25 mouse cellular contexts compared by ENCODE assay signal in the genomic region with DNA sequence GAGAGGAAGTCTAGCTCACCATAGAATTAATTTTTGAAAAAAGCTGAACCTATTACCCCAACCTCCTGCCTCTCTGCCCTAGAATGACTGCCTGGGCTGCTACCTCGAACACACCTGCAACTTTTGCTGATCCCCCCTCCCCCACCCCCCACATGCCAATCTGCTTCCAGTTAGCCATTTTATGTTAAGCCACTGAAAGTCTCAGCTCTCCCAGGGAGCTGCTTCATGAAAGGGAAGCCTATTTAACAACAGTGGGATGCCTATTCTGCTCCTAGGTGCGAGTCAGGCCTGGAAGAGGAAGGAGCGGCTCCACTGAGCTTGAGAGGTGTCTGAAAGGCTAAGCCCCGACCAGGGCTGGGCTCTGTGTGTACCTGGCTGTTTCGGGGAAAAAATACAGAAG. TPM values are rescaled to one million over a fixed set of nuclear protein-coding genes. Genes with fewer than 3 reads are reported as not detected.
DNase-seq lines count a peak whose midpoint lies in the region; ATAC-seq and TF ChIP-seq lines count a peak whose summit lies in the region.
"Had no signal": no experiment of that assay in that cellular context is flagged by ENCODE, and none has a peak within 500 bp of the region (broad histone marks: within the 10 kb centered on the region; RNA-seq: fewer than 3 reads in every experiment).

No protein-coding gene starts in this region.

- ATAC-seq in embryonic facial prominence, embryonic 13.5 days (ENCODE audit: insufficient number of reproducible peaks, insufficient read depth, low FRiP score, low TSS enrichment, low read depth): no peak
- peak; percentile 38; the same call in 1 of the 2 replicates for ATAC-seq in limb, embryonic 12.5 days (ENCODE audit: insufficient number of reproducible peaks, insufficient read depth, low FRiP score, low TSS enrichment, low read depth)
- no peak for ATAC-seq in activated CD4-positive, CD25-positive, alpha-beta regulatory T cell, adult 4 months
- ATAC-seq in hindbrain, postnatal 0 days: no peak
- ATAC-seq: CD4-positive, CD25-positive, alpha-beta regulatory T cell, adult 4 months; forebrain, embryonic 16.5 days had no signal

- WGBS in embryonic facial prominence, embryonic 13.5 days: 18% methylated on average over 5 of the region's 5 CpGs
- 14% methylated on average over 5 of the region's 5 CpGs for WGBS in limb, embryonic 12.5 days
- 31% methylated on average over 5 of the region's 5 CpGs for WGBS in hindbrain, embryonic 10.5 days
- WGBS in hindbrain, postnatal 0 days: 33% methylated on average over 5 of the region's 5 CpGs

- 0 out of 2 replicates have a peak overlapping the region, but pooled peaks have one; percentile 21 for H3K9ac ChIP-seq in embryonic facial prominence, embryonic 13.5 days
- H3K9ac ChIP-seq in limb, embryonic 12.5 days (replicated peaks): no peak overlapping the region
- no peak overlapping the region for H3K9ac ChIP-seq in hindbrain, postnatal 0 days (replicated peaks; ENCODE audit: low read length)
- H3K9ac ChIP-seq: forebrain, embryonic 12.5 days; heart, embryonic 13.5 days; hindbrain, embryonic 13.5 days; intestine, embryonic 15.5 days had no signal

- H3K4me3 ChIP-seq in embryonic facial prominence, embryonic 13.5 days: no peak overlapping the region
- no peak overlapping the region for H3K4me3 ChIP-seq in limb, embryonic 12.5 days (replicated peaks)
- H3K4me3 ChIP-seq in hindbrain, embryonic 10.5 days: no peak overlapping the region
- no peak overlapping the region for H3K4me3 ChIP-seq in hindbrain, postnatal 0 days (ENCODE audit: low read length)
- H3K4me3 ChIP-seq: forebrain, embryonic 12.5 days; heart, embryonic 13.5 days; hindbrain, embryonic 13.5 days; intestine, embryonic 15.5 days had no signal

- no peak overlapping the region for H3K27ac ChIP-seq in embryonic facial prominence, embryonic 13.5 days
- H3K27ac ChIP-seq in limb, embryonic 12.5 days: peak overlapping the region; percentile 53; the same call in 1 of the 2 replicates
- H3K27ac ChIP-seq in hindbrain, embryonic 10.5 days: no peak overlapping the region
- no peak overlapping the region for H3K27ac ChIP-seq in hindbrain, postnatal 0 days
- H3K27ac ChIP-seq: forebrain, embryonic 12.5 days; heart, embryonic 13.5 days; hindbrain, embryonic 13.5 days; intestine, embryonic 15.5 days had no signal

- TF ChIP-seq CTCF in hindbrain, postnatal 0 days (IDR thresholded peaks at IDR 0.05; ENCODE audit: low read depth): no peak

- H3K27me3 ChIP-seq in embryonic facial prominence, embryonic 13.5 days: no peaks in the 10 kb centered on the region
- H3K27me3 ChIP-seq in limb, embryonic 12.5 days: no peaks in the 10 kb centered on the region
- H3K27me3 ChIP-seq in hindbrain, embryonic 10.5 days (ENCODE audit: insufficient read depth, poor library complexity, severe bottlenecking): no peaks in the 10 kb centered on the region
- no peaks in the 10 kb centered on the region for H3K27me3 ChIP-seq in hindbrain, postnatal 0 days (ENCODE audit: insufficient read depth, low read length)
- H3K27me3 ChIP-seq: forebrain, embryonic 12.5 days; heart, embryonic 13.5 days; hindbrain, embryonic 13.5 days; intestine, embryonic 15.5 days had no signal

- no peaks in the 10 kb centered on the region for H3K9me3 ChIP-seq in embryonic facial prominence, embryonic 13.5 days
- no peaks in the 10 kb centered on the region for H3K9me3 ChIP-seq in limb, embryonic 12.5 days
- no peaks in the 10 kb centered on the region for H3K9me3 ChIP-seq in hindbrain, embryonic 10.5 days
- H3K9me3 ChIP-seq in hindbrain, postnatal 0 days (ENCODE audit: low read length): no peaks in the 10 kb centered on the region
- H3K9me3 ChIP-seq: forebrain, embryonic 12.5 days; heart, embryonic 13.5 days; hindbrain, embryonic 13.5 days; intestine, embryonic 15.5 days had no signal

- 0 out of 2 replicates have a peak, but pooled peaks cover 5% of the 10 kb centered on the region for H3K4me1 ChIP-seq in embryonic facial prominence, embryonic 13.5 days
- H3K4me1 ChIP-seq in limb, embryonic 12.5 days (replicated peaks): peaks cover 15% of the 10 kb centered on the region
- no peaks in the 10 kb centered on the region for H3K4me1 ChIP-seq in hindbrain, embryonic 10.5 days (replicated peaks)
- H3K4me1 ChIP-seq in hindbrain, postnatal 0 days (ENCODE audit: insufficient read depth, low read length): peaks cover under 1% of the 10 kb centered on the region; the same call in 1 of the 2 replicates
- H3K4me1 ChIP-seq: forebrain, embryonic 12.5 days; heart, embryonic 13.5 days; hindbrain, embryonic 13.5 days; intestine, embryonic 15.5 days had no signal

- peak; percentile 54 for DNase-seq in ZHBTc4 (ENCODE audit: low read depth, low spot score)
- no peak for DNase-seq in urinary bladder, postnatal 36 days (ENCODE audit: low spot score in 2 of 2)
- DNase-seq in hindbrain, embryonic 10.5 days (ENCODE audit: low spot score): no peak
- no peak for DNase-seq in hindbrain, postnatal 0 days (ENCODE audit: low spot score)
- DNase-seq: adrenal gland, postnatal 10 days; B cell, adult 2 months; cerebellum, adult 11-12 months; cerebellum, adult 9-11 months; cerebellum, postnatal 36 days; gastrocnemius, postnatal 36 days; heart, adult 11 months; heart, postnatal 36 days; kidney, adult 2 months had no signal

- H3K4me2 ChIP-seq in embryonic facial prominence, embryonic 13.5 days: no peak overlapping the region
- no peak overlapping the region for H3K4me2 ChIP-seq in limb, embryonic 12.5 days
- no peak overlapping the region for H3K4me2 ChIP-seq in hindbrain, postnatal 0 days (ENCODE audit: low read depth, low read length)
- H3K4me2 ChIP-seq: forebrain, embryonic 12.5 days; heart, embryonic 13.5 days; hindbrain, embryonic 13.5 days; intestine, embryonic 15.5 days had no signal

- H3K36me3 ChIP-seq in embryonic facial prominence, embryonic 13.5 days: no peaks in the 10 kb centered on the region
- no peaks in the 10 kb centered on the region; the same call in 1 of the 2 replicates for H3K36me3 ChIP-seq in limb, embryonic 12.5 days
- no peaks in the 10 kb centered on the region for H3K36me3 ChIP-seq in hindbrain, embryonic 10.5 days
- H3K36me3 ChIP-seq in hindbrain, postnatal 0 days (ENCODE audit: insufficient read depth, low read length): no peaks in the 10 kb centered on the region
- H3K36me3 ChIP-seq: heart, embryonic 13.5 days; hindbrain, embryonic 13.5 days; intestine, embryonic 15.5 days had no signal

RNA-seq across cellular contexts. Expression of gene Ucma, which starts 8.1 kb away (rescaled TPM):
- 0.69 and 0.98 TPM in 2 replicates for polyA plus RNA-seq in embryonic facial prominence, embryonic 13.5 days (2015; fragmentation: Nextera tagmentation; extraction: Ambion mirVana)
- 0.40 TPM in 1 of 2 replicates, not detected in the other for polyA plus RNA-seq in limb, embryonic 12.5 days (2016; fragmentation: Nextera tagmentation; extraction: Ambion mirVana)
- polyA plus RNA-seq in activated CD4-positive, CD25-positive, alpha-beta regulatory T cell, adult 4 months (2017; shearing (Covaris generic)): not detected
- polyA plus RNA-seq in hindbrain, embryonic 10.5 days (2016; fragmentation: Nextera tagmentation; extraction: Ambion mirVana): 0.21 TPM in 1 of 2 replicates, not detected in the other
- 11.9 and 13.2 TPM in 2 replicates for total RNA-seq in hindbrain, postnatal 0 days (2014; rRNA removed)
- polyA plus RNA-seq in hindbrain, postnatal 0 days (2015; fragmentation: Nextera tagmentation; extraction: Ambion mirVana): 5.3 and 6.2 TPM in 2 replicates
- total RNA-seq: adrenal gland, postnatal 10 days; gastrocnemius, postnatal 36 days; heart, postnatal 36 days; MEL had no signal
- polyA plus RNA-seq: CD4-positive, CD25-positive, alpha-beta regulatory T cell, adult 4 months; forebrain, embryonic 12.5 days; forebrain, embryonic 16.5 days; heart, embryonic 13.5 days; heart, postnatal 0 days; intestine, embryonic 15.5 days; kidney, adult 2 months had no signal

RNA-seq across cellular contexts. Expression of gene Mcm10, which starts 28.6 kb away (rescaled TPM):
- 31.8 and 34.0 TPM in 2 replicates for polyA plus RNA-seq in embryonic facial prominence, embryonic 13.5 days (2015; fragmentation: Nextera tagmentation; extraction: Ambion mirVana)
- 47.8 and 49.2 TPM in 2 replicates for polyA plus RNA-seq in limb, embryonic 12.5 days (2016; fragmentation: Nextera tagmentation; extraction: Ambion mirVana)
- polyA plus RNA-seq in activated CD4-positive, CD25-positive, alpha-beta regulatory T cell, adult 4 months (2017; shearing (Covaris generic)): 10 to 100 TPM in 1 of 2 experiments, 1 to 10 TPM in 1; 7.7 to 12.3 TPM
- polyA plus RNA-seq in hindbrain, embryonic 10.5 days (2016; fragmentation: Nextera tagmentation; extraction: Ambion mirVana): 46.0 and 62.4 TPM in 2 replicates
- total RNA-seq in hindbrain, postnatal 0 days (2014; rRNA removed): 4.9 and 7.7 TPM in 2 replicates
- polyA plus RNA-seq in hindbrain, postnatal 0 days (2015; fragmentation: Nextera tagmentation; extraction: Ambion mirVana): 3.9 and 4.8 TPM in 2 replicates
- total RNA-seq: gastrocnemius, adult 8-10 months had no signal
